Mouse (Mus musculus) G1E (cell line): ENCODE measurements around the gene Tpk1.

ENCODE experiments used
- CTCF ChIP-seq: IDR thresholded peaks from 2 replicates; pipeline ENCODE4 v1.5.1; 2012; ENCODE audit warnings: low read depth, low read length, inconsistent platforms, mixed read lengths
- GATA1 ChIP-seq: IDR thresholded peaks from 2 replicates; pipeline ENCODE4 v1.6.1; 2012; ENCODE audit warnings: borderline replicate concordance, low read length, inconsistent platforms, mixed read lengths
- POLR2AphosphoS5 ChIP-seq: IDR thresholded peaks from 2 replicates; pipeline ENCODE4 v1.6.1; 2012; ENCODE audit warnings: low read depth, low read length, inconsistent platforms; ENCODE audit not compliant: insufficient replicate concordance
- TAL1 ChIP-seq: conservative IDR thresholded peaks from 2 replicates; pipeline ENCODE4 v1.6.1; 2012; ENCODE audit warnings: low read depth, low read length, inconsistent platforms, mixed read lengths

- TF ChIP-seq CTCF = no peak
- no peak for TF ChIP-seq GATA1
- no peak for TF ChIP-seq TAL1
- no peak for TF ChIP-seq POLR2AphosphoS5
Measured at GRCm38 (mm10) chr6:43475921-43476320, 190.2 kb downstream of the Tpk1 start.
